Mouse (Mus musculus) lung, adult 2 months (tissue): ENCODE measurements at regions not wholly inside any gene's neighbourhood (a gene's known extent, or its start where the extent isn't known, plus 50 kb on each side); places are given as distances from the start of the nearest gene placed in this dataset.

Source experiments
- CTCF ChIP-seq: fragments of 200-500 bp; IDR thresholded peaks from 2 replicates; pipeline ENCODE4 v1.5.1; 2011; ENCODE audit warnings: mild to moderate bottlenecking, low read length, control low read depth; ENCODE audit not compliant: insufficient read depth
- POLR2A ChIP-seq: fragments of 200-500 bp; IDR thresholded peaks from 2 replicates; pipeline ENCODE4 v1.6.1; 2011; ENCODE audit warnings: low read depth, mild to moderate bottlenecking, control low read depth, low read length, borderline replicate concordance; ENCODE audit errors: extremely low read depth

DNA sequence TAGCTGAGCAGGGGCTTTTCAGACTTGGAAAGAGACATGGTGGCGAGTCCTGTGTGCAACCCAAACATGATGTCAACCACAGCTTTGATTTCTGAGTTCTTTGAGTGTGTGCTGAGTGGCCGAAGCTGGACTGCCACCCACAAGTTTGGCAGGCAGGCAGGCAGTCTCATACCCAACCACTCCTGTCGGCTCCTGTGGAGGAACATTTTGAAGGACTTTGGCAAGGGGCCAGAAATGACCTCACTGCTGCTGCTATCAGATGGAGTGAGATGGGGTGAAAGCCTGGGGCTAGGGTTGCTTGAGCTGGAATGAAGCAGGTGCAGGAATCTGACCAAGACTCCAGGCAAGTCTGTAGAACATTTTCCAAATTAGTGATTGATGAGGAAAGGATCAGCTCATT is 162.7 kb upstream of the F930015N05Rik start:
- TF ChIP-seq CTCF, result no peak
- no peak for TF ChIP-seq POLR2A
